Mouse (Mus musculus) stomach, postnatal 0 days (tissue): Measurements from ENCODE around the gene Vps13c.

ENCODE experiments used
- CTCF ChIP-seq: IDR thresholded peaks from 2 replicates; pipeline ENCODE4 v1.5.1; 2016; ENCODE audit warnings: antibody characterized with exemption, low read depth, mild to moderate bottlenecking, moderate library complexity
- EP300 ChIP-seq: optimal IDR thresholded peaks from 2 replicates; pipeline ENCODE3; 2016; ENCODE audit warnings: antibody characterized with exemption

- peak; percentile 10; the same call in 1 of the 2 replicates for TF ChIP-seq CTCF
- TF ChIP-seq EP300: no peak
Observed at GRCm38 (mm10) chr9:67914681-67915080, 74.5 kb downstream of the Vps13c start.
